Mouse (Mus musculus) MEL (cell line): ENCODE data around the gene Tex46.

Experiments
- CTCF ChIP-seq, 3 experiments: IDR thresholded peaks in 2 of 3; conservative IDR thresholded peaks in 1 of 3; 2 replicates each; pipeline ENCODE4 v1.5.1; 2011 to 2012; ENCODE audit warnings: low read length in 3 of 3, low read depth in 2 of 3, mild to moderate bottlenecking in 2 of 3, improper control_type of control experiment in 1 of 3, inconsistent platforms in 1 of 3, mixed read lengths in 1 of 3, moderate library complexity in 1 of 3; ENCODE audit not compliant: control insufficient read depth in 1 of 3, insufficient read depth in 1 of 3, poor library complexity in 1 of 3, severe bottlenecking in 1 of 3
- EP300 ChIP-seq, 2 experiments: IDR thresholded peaks; 2 replicates each; pipeline ENCODE4 v1.6.1; 2011; ENCODE audit warnings: improper control_type of control experiment in 2 of 2, low read length in 2 of 2, low read depth in 1 of 2, mild to moderate bottlenecking in 1 of 2
- ETS1 ChIP-seq: IDR thresholded peaks from 2 replicates; pipeline ENCODE4 v1.6.1; 2012; ENCODE audit warnings: low read depth, mild to moderate bottlenecking, inconsistent platforms, low read length, improper control_type of control experiment, moderate library complexity
- GATA1 ChIP-seq: IDR thresholded peaks from 2 replicates; pipeline ENCODE4 v1.6.1; 2011; ENCODE audit warnings: low read depth, low read length, improper control_type of control experiment
- HCFC1 ChIP-seq: IDR thresholded peaks from 2 replicates; pipeline ENCODE4 v1.6.1; 2012; ENCODE audit warnings: low read depth, mild to moderate bottlenecking, inconsistent platforms, low read length, improper control_type of control experiment, moderate library complexity
- MAX ChIP-seq: IDR thresholded peaks from 2 replicates; pipeline ENCODE4 v1.6.1; 2011; ENCODE audit warnings: low read length, improper control_type of control experiment
- MEF2A ChIP-seq: IDR thresholded peaks from 2 replicates; pipeline ENCODE4 v1.6.1; 2014; ENCODE audit warnings: low read depth, mild to moderate bottlenecking, inconsistent platforms, low read length, improper control_type of control experiment; ENCODE audit not compliant: poor library complexity, insufficient replicate concordance, severe bottlenecking; ENCODE audit errors: extremely low read depth
- NRF1 ChIP-seq: IDR thresholded peaks from 2 replicates; pipeline ENCODE4 v1.6.1; 2014; ENCODE audit warnings: low read depth, mild to moderate bottlenecking, inconsistent platforms, low read length, improper control_type of control experiment, moderate library complexity; ENCODE audit not compliant: poor library complexity, insufficient read depth, severe bottlenecking
- POLR2A ChIP-seq, 2 experiments: IDR thresholded peaks; 2 replicates each; pipeline ENCODE4 v1.6.1; 2011 to 2012; ENCODE audit warnings: low read length in 2 of 2, mild to moderate bottlenecking in 2 of 2, control low read depth in 1 of 2, improper control_type of control experiment in 1 of 2, low read depth in 1 of 2, moderate library complexity in 1 of 2; ENCODE audit not compliant: control insufficient read depth in 1 of 2, insufficient read depth in 1 of 2, poor library complexity in 1 of 2
- RAD21 ChIP-seq: IDR thresholded peaks from 2 replicates; pipeline ENCODE4 v1.6.1; 2011; ENCODE audit warnings: mild to moderate bottlenecking, low read depth, low read length, improper control_type of control experiment
- SIN3A ChIP-seq: IDR thresholded peaks from 2 replicates; pipeline ENCODE4 v1.6.1; 2012; ENCODE audit warnings: low read length, improper control_type of control experiment, inconsistent platforms
- SMC3 ChIP-seq: IDR thresholded peaks from 2 replicates; pipeline ENCODE4 v1.6.1; 2011; ENCODE audit warnings: low read depth, low read length, improper control_type of control experiment
- UBTF ChIP-seq: IDR thresholded peaks from 2 replicates; pipeline ENCODE4 v1.6.1; 2012; ENCODE audit warnings: low read depth, mild to moderate bottlenecking, inconsistent platforms, low read length, improper control_type of control experiment, moderate library complexity, borderline replicate concordance; ENCODE audit not compliant: insufficient read depth
- ZMIZ1 ChIP-seq: IDR thresholded peaks from 2 replicates; pipeline ENCODE4 v1.6.1; 2012; ENCODE audit warnings: low read depth, mild to moderate bottlenecking, inconsistent platforms, low read length, improper control_type of control experiment, moderate library complexity

DNA sequence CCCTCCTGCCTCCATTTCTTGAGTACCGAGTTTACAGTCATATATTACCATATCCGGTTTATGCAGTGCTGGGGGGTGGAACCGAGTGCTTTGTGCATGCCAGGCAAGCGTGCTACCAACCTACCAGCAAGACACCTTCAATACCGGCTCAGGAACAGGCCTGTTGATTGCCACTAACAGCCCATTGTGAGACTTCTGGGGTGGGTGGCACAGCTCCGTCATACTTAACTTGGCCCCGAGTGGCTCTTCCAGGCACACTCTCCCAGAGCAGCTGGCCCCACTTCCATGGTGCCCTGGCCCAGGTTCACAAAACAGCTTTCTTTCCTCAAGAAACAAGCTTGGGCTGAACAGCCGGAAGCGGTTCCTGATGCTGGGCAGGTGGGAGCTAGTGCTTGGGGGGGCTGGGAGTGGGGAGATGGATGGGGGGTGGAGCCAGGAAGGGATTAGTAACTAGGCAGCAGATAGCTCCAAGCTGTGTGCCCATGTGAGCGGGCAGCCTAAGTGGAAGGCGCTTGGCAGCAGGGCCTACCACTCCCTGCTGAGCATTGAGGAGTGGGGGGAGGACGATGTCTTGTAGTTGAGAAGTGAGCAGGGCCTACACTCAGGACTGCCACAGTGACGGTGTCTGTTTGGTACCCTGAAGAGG, 41.8 kb downstream of the Tex46 start:
- no peak for TF ChIP-seq ZMIZ1
- no peak; a peak in 1 of 4 replicates for TF ChIP-seq EP300 (IDR thresholded peaks at IDR 0.05; ENCODE audit: low read depth in 1 of 2, low read length in 2 of 2)
- TF ChIP-seq UBTF: no peak
- TF ChIP-seq NRF1: no peak
- TF ChIP-seq SIN3A: peak; percentile 41
- no peak for TF ChIP-seq CTCF (IDR thresholded peaks at IDR 0.05 in 2 of 3, conservative IDR thresholded peaks at IDR 0.05 in 1 of 3; ENCODE audit: control insufficient read depth in 1 of 3, insufficient read depth in 1 of 3, low read depth in 2 of 3, low read length in 3 of 3, poor library complexity in 1 of 3, severe bottlenecking in 1 of 3)
- TF ChIP-seq POLR2A (IDR thresholded peaks at IDR 0.05; ENCODE audit: control insufficient read depth in 1 of 2, insufficient read depth in 1 of 2, low read depth in 1 of 2, low read length in 2 of 2, poor library complexity in 1 of 2): 0 out of 4 replicates have a peak, but pooled peaks of 1 of the 2 experiments have one; percentile 9
- TF ChIP-seq RAD21: no peak
- no peak for TF ChIP-seq GATA1
- TF ChIP-seq MEF2A: no peak
- no peak for TF ChIP-seq SMC3
- no peak for TF ChIP-seq HCFC1
- TF ChIP-seq MAX: no peak; the same call in 1 of the 2 replicates
- TF ChIP-seq ETS1: 0 out of 2 replicates have a peak, but pooled peaks have one; percentile 7
